Mouse (Mus musculus): Measurements from ENCODE around the gene Creb3l2. TPM values are rescaled to one million over a fixed set of nuclear protein-coding genes. Genes with fewer than 3 reads are reported as not detected.

The Creb3l2 gene
- polyA plus RNA-seq, 1 experiment from 2014 or later, result 2.9 TPM

GRCm38 (mm10) chr6:37306616-37307015, 135.3 kb downstream of the Creb3l2 start:
- Histone ChIP-seq H3K9ac (replicated peaks) (no peak overlapping the region), H3K27me3 (no peaks in the 10 kb centered on the region; the same call in 1 of the 2 replicates), H3K4me3 (no peak overlapping the region), H3K27ac (replicated peaks) (no peak overlapping the region), H3K4me2 (replicated peaks) (no peak overlapping the region), H3K4me1 (no peaks in the 10 kb centered on the region), H3K36me3 (no peaks in the 10 kb centered on the region), H3K9me3 (no peaks in the 10 kb centered on the region)
- ATAC-seq (replicated peaks), result no peak
- 95% methylated on average over 1 of the region's 1 CpGs for WGBS

- peak overlapping the region; percentile 84 for H3K4me3 ChIP-seq
- H3K36me3 ChIP-seq, result no peaks in the 10 kb centered on the region
- H3K27ac ChIP-seq (replicated peaks), result peak overlapping the region; percentile 81
- WGBS, result 7% methylated on average over 13 of the region's 13 CpGs
- no peaks in the 10 kb centered on the region for H3K9me3 ChIP-seq
- no peaks in the 10 kb centered on the region; the same call in 1 of the 2 replicates for H3K27me3 ChIP-seq
- H3K4me2 ChIP-seq (replicated peaks), result peak overlapping the region; percentile 92
- ATAC-seq (replicated peaks), result no peak; the same call in 1 of the 2 replicates
- peaks cover 42% of the 10 kb centered on the region for H3K4me1 ChIP-seq
- H3K9ac ChIP-seq (replicated peaks), result peak overlapping the region; percentile 88
Measured at GRCm38 (mm10) chr6:37300492-37300891, 141.5 kb downstream of the Creb3l2 start.

DNA sequence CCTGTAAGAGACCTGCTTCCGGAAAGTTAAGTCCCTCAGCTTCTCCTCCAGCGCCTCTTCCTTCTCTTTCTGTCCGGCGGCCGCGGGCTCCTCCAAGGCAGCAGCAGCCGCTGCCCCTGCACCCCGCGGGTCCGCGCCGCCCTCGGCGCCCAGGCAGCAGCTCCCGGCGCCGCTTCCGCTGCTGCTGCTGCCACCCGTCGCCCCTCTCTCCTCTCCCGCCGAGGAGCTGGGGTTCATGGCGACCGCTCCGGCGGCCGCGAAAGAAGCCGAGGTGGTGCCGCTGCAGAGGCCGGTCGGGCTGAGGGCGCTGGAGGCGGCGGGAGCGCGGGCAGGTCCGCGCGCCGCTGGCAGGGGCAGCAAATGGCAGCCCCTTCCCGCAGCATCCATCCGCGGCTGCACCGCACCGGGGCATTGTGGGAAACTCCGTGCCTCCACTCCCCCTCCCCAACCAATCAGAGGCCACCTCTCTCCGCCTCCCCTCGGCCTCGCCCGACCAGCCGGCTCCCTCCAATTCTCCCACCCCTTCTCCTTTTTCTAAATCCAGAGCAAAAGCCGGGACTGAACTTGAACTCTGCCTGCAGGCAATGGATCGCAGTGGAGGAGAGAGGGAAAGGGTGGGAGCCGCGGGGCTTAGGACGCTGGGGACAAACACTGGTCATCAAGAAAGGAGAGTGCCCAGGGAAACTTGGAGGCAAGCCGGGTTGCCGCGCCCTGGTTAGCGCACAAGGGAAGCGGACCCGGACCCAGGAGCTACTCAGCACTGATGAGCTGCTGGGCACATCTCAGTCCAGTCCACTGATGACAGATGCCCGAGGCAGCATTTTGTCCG, 142.2 kb downstream of the Creb3l2 start, which contains the start of gene Dgki:
Gene Dgki (minus strand): TSS at position 623 of the 829 bp plus-strand sequence.
- Histone ChIP-seq H3K9ac (replicated peaks) (peak within 1 kb of the TSS; percentile 88), H3K27me3 (no peaks in the 10 kb centered on the region; the same call in 1 of the 2 replicates), H3K9me3 (no peaks in the 10 kb centered on the region), H3K36me3 (no peaks in the 10 kb centered on the region), H3K4me2 (replicated peaks) (peak within 1 kb of the TSS; percentile 92), H3K4me1 (peaks cover 42% of the 10 kb centered on the region), H3K4me3 (peak within 1 kb of the TSS; percentile 84), H3K27ac (replicated peaks) (peak within 1 kb of the TSS; percentile 81)
- WGBS, result under 1% methylated on average over 65 of the region's 65 CpGs
- ATAC-seq (replicated peaks), result peak; percentile 98

DNA sequence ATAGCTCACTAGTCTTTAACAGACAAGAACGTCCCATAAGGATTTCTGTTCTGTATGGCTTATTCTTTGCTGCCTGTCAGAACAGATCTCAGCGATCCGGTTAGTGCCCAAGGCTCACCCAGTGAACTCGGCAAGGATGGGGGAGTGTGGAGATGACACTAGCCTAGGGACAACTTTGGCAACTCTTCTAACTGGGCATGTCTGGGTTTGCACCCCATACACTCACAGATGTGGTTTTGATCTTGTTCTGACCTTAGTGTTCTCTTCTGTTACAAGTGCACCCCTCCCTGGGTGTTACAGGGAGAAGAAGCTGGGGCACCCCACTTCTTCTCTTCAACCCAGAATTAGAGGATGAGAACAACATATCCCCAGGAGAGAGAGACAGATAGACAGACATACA, 143.0 kb downstream of the Creb3l2 start:
- Histone ChIP-seq H3K9me3 (no peaks in the 10 kb centered on the region), H3K9ac (replicated peaks) (peak overlapping the region; percentile 88), H3K4me3 (peak overlapping the region; percentile 84), H3K4me1 (peaks cover 42% of the 10 kb centered on the region), H3K36me3 (no peaks in the 10 kb centered on the region), H3K4me2 (replicated peaks) (peak overlapping the region; percentile 92), H3K27me3 (no peaks in the 10 kb centered on the region; the same call in 1 of the 2 replicates), H3K27ac (replicated peaks) (no peak overlapping the region)
- WGBS, result 26% methylated on average over 4 of the region's 4 CpGs
- no peak for ATAC-seq (replicated peaks)

DNA sequence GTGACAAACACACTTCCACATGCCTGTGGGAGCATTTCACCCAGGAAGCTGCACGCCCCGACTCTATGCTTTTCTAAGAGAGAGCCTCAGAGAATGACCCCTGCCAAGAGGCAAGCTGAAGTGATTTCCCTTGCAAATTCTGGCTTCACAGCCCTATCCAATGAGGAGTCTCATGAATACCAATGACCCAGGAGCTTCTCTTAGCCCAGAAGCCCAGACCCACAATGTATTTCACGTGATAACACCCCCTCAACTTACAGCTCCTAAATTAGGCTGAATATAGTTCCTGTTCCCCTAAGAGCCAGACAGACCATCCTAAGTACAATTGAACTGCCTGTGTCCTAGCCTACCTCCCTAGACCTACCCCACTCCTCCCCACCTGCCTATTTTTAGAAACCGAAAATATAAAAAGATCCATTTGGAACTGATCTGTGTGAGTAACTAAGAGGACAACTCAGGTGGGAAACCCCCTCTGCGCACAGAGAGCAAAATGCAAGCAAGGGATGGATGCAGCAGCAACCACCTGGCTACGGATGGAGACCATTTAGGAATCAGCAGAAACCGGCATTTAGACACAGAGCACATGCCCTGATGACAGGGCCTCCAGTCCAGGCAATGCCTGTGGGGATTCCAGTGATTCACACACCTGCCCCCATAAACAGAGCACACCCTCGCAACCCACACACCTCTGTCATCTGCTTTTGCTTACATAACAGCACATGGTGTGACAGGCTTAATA, 144.0 kb downstream of the Creb3l2 start:
- Histone ChIP-seq H3K36me3 (no peaks in the 10 kb centered on the region), H3K27ac (replicated peaks) (no peak overlapping the region), H3K4me2 (replicated peaks) (peak overlapping the region; percentile 92), H3K4me3 (peak overlapping the region; percentile 84), H3K9ac (replicated peaks) (no peak overlapping the region; the same call in 1 of the 2 replicates), H3K27me3 (no peaks in the 10 kb centered on the region; the same call in 1 of the 2 replicates), H3K9me3 (no peaks in the 10 kb centered on the region), H3K4me1 (peaks cover 47% of the 10 kb centered on the region)
- no peak for ATAC-seq (replicated peaks)
- WGBS, result 45% methylated on average over 8 of the region's 8 CpGs

DNA sequence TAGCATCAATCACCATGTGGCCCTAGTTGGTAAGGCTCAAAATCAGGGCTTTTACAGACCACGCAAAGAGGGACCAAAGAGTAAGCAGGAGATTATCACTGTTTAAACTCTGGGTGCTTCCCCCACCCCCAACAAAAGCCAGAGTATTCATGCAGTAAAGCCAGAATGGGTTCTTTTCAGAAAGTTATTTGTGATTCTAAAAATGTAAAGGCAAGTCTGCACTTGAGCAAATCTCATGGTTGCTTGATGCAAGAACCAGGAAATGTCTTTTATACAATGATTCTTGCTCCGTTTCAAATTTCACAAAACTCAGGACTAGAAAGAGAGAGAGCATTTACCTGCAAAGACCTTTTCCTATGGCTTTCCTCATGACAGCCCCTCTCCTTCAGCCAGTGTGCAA, 149.9 kb downstream of the Creb3l2 start:
- H3K27ac ChIP-seq (replicated peaks), result no peak overlapping the region
- H3K4me3 ChIP-seq, result no peak overlapping the region
- no peak overlapping the region for H3K4me2 ChIP-seq (replicated peaks)
- no peak overlapping the region for H3K9ac ChIP-seq (replicated peaks)
- H3K9me3 ChIP-seq, result no peaks in the 10 kb centered on the region
- 79% methylated on average over 2 of the region's 2 CpGs for WGBS
- no peak for ATAC-seq (replicated peaks)
- no peaks in the 10 kb centered on the region for H3K36me3 ChIP-seq
- peaks cover 22% of the 10 kb centered on the region for H3K4me1 ChIP-seq
- H3K27me3 ChIP-seq, result no peaks in the 10 kb centered on the region

GRCm38 (mm10) chr6:37291171-37291570, 150.8 kb downstream of the Creb3l2 start:
- Histone ChIP-seq H3K4me2 (replicated peaks) (no peak overlapping the region), H3K4me3 (no peak overlapping the region), H3K36me3 (no peaks in the 10 kb centered on the region), H3K27ac (replicated peaks) (no peak overlapping the region), H3K4me1 (peaks cover 14% of the 10 kb centered on the region), H3K27me3 (no peaks in the 10 kb centered on the region), H3K9me3 (no peaks in the 10 kb centered on the region), H3K9ac (replicated peaks) (no peak overlapping the region)
- ATAC-seq (replicated peaks), result no peak
- 93% methylated on average over 1 of the region's 1 CpGs for WGBS

DNA sequence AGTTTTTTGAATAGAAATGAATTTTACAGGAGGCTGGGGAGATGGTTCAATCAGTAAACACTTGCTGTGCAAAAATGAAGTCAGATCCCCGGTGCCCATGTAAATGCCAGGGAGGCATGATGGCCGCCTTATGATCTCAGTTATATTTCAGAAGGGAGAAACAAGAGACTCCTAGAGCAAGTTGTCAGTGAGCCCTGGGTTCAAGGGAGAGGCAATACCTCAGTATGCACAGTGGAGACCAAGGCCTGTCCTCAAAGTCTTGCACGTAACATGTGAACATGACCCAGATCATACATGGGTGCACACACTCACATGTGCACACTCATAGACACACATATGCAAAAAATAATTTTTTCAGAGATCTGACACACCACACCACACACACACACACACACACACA, 151.3 kb downstream of the Creb3l2 start:
- no peak for ATAC-seq (replicated peaks)
- no peaks in the 10 kb centered on the region for H3K36me3 ChIP-seq
- WGBS, result 90% methylated on average over 3 of the region's 3 CpGs
- no peak overlapping the region for H3K4me2 ChIP-seq (replicated peaks)
- no peaks in the 10 kb centered on the region for H3K27me3 ChIP-seq
- peaks cover 9% of the 10 kb centered on the region for H3K4me1 ChIP-seq
- no peaks in the 10 kb centered on the region for H3K9me3 ChIP-seq
- no peak overlapping the region for H3K27ac ChIP-seq (replicated peaks)
- no peak overlapping the region for H3K4me3 ChIP-seq
- no peak overlapping the region for H3K9ac ChIP-seq (replicated peaks)

DNA sequence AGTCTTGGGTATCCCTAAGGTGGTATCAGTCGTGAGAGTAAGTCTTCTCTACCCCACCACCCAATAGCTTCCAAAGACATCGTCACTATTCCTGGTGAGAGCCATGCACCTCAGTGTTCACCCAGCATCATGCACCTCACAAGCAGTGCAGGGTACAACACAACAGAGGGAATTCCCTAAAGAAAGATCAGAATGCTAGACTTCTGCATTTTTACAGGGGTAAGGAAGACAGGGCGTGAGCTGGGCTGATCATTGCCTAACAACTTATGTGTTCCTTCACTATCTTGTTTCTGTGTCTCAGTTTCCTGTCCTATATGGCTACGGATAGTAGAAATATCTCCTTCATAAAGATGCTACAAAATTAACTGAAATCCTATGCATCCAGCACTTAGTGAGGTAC, 155.8 kb downstream of the Creb3l2 start:
- H3K27ac ChIP-seq (replicated peaks), result no peak overlapping the region
- no peaks in the 10 kb centered on the region for H3K36me3 ChIP-seq
- H3K9me3 ChIP-seq, result no peaks in the 10 kb centered on the region
- no peak overlapping the region for H3K4me3 ChIP-seq
- no peak for ATAC-seq (replicated peaks)
- whole genome bisulfite sequencing, result 96% methylated on average over 4 of the region's 4 CpGs
- H3K4me1 ChIP-seq, result no peaks in the 10 kb centered on the region
- no peak overlapping the region for H3K9ac ChIP-seq (replicated peaks)
- H3K27me3 ChIP-seq, result no peaks in the 10 kb centered on the region
- no peak overlapping the region for H3K4me2 ChIP-seq (replicated peaks)

- Histone ChIP-seq H3K4me2 (replicated peaks) (no peak overlapping the region), H3K4me1 (no peaks in the 10 kb centered on the region), H3K27me3 (no peaks in the 10 kb centered on the region), H3K9ac (replicated peaks) (no peak overlapping the region), H3K9me3 (no peaks in the 10 kb centered on the region), H3K4me3 (no peak overlapping the region), H3K27ac (replicated peaks) (no peak overlapping the region), H3K36me3 (no peaks in the 10 kb centered on the region)
- WGBS, result 93% methylated on average over 9 of the region's 9 CpGs
- no peak for ATAC-seq (replicated peaks)
Measured at GRCm38 (mm10) chr6:37284879-37285278, 157.1 kb downstream of the Creb3l2 start.

GRCm38 (mm10) chr6:37283336-37283735, 158.6 kb downstream of the Creb3l2 start:
- Histone ChIP-seq H3K27ac (replicated peaks) (no peak overlapping the region), H3K4me1 (no peaks in the 10 kb centered on the region), H3K9me3 (no peaks in the 10 kb centered on the region), H3K9ac (replicated peaks) (no peak overlapping the region), H3K27me3 (no peaks in the 10 kb centered on the region), H3K4me3 (no peak overlapping the region), H3K4me2 (replicated peaks) (no peak overlapping the region), H3K36me3 (no peaks in the 10 kb centered on the region)
- no peak for ATAC-seq (replicated peaks)
- WGBS, result 82% methylated on average over 2 of the region's 2 CpGs

GRCm38 (mm10) chr6:37282659-37283058, 159.3 kb downstream of the Creb3l2 start:
- no peak overlapping the region for H3K9ac ChIP-seq (replicated peaks)
- 56% methylated on average over 1 of the region's 1 CpGs for WGBS
- no peak overlapping the region for H3K4me2 ChIP-seq (replicated peaks)
- H3K4me1 ChIP-seq, result 0 out of 2 replicates have a peak, but pooled peaks cover 4% of the 10 kb centered on the region
- no peak for ATAC-seq (replicated peaks)
- no peaks in the 10 kb centered on the region for H3K36me3 ChIP-seq
- H3K4me3 ChIP-seq, result no peak overlapping the region
- H3K27me3 ChIP-seq, result no peaks in the 10 kb centered on the region
- no peaks in the 10 kb centered on the region for H3K9me3 ChIP-seq
- no peak overlapping the region for H3K27ac ChIP-seq (replicated peaks)
